Mouse (Mus musculus) C2C12 (cell line): ENCODE measurements at regions not wholly inside any gene's neighbourhood (a gene's known extent, or its start where the extent isn't known, plus 50 kb on each side); places are given as distances from the start of the nearest gene placed in this dataset.

Source experiments
- CTCF ChIP-seq: IDR thresholded peaks from one replicate; pipeline ENCODE4 v1.5.1; 2011; ENCODE audit not compliant: control insufficient read depth, insufficient read depth, insufficient read length
- MYOD1 ChIP-seq: IDR thresholded peaks from one replicate; pipeline ENCODE4 v1.6.1; 2011; ENCODE audit warnings: low read depth; ENCODE audit not compliant: control insufficient read depth, insufficient read length

- TF ChIP-seq CTCF = no peak
- peak; percentile 58 for TF ChIP-seq MYOD1
Measured at GRCm38 (mm10) chr13:60007593-60007992, 169.6 kb downstream of the Gas1 start.
